ENCODE assay signal across 32 mouse cellular contexts in the genomic region with DNA sequence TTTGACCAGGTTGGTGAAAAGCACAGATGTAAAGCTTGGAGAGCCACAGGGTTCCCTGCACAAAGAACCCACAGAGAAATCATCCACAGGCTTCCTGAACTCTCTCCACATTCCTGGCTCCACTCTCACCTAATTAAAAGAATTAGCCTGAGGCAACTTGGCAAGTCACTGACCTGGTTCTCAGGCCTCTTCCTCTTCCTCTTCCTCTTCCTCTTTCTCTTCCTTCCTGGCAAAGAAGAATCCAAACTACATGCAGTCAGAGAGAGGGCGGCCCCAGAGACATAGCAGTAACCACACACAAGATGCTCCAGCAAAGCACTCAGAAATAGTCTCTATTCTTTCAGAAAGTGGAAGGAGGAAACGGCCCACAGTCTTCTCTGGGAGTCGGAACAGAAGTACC.
A peak's percentile ranks its signal among the peaks of the same experiment; 100 is the strongest.
DNase-seq lines count a peak whose midpoint lies in the region; ATAC-seq and TF ChIP-seq lines count a peak whose summit lies in the region.
"Had no signal": no experiment of that assay in that cellular context is flagged by ENCODE, and none has a peak within 500 bp of the region (broad histone marks: within the 10 kb centered on the region; RNA-seq: fewer than 3 reads in every experiment).

No protein-coding gene starts in this region.

- no peak for ATAC-seq in heart, embryonic 16.5 days (replicated peaks; ENCODE audit: extremely low read depth, insufficient read depth, low FRiP score)
- no peak for ATAC-seq in limb, embryonic 15.5 days (ENCODE audit: insufficient number of reproducible peaks, low FRiP score, low TSS enrichment, low read depth)
- ATAC-seq: CD4-positive, CD25-positive, alpha-beta regulatory T cell, adult 4 months; forebrain, embryonic 14.5 days had no signal

- H3K4me1 ChIP-seq in heart, embryonic 16.5 days (ENCODE audit: control insufficient read depth, insufficient read depth, low read length): peaks cover 2% of the 10 kb centered on the region; the same call in 1 of the 2 replicates
- H3K4me1 ChIP-seq in limb, embryonic 15.5 days: peaks cover 24% of the 10 kb centered on the region; the same call in 1 of the 2 replicates
- no peaks in the 10 kb centered on the region for H3K4me1 ChIP-seq in limb, embryonic 10.5 days
- H3K4me1 ChIP-seq in brown adipose tissue, adult 24 weeks (ENCODE audit: control insufficient read depth, insufficient read depth, insufficient read length, low read length): peaks cover 9% of the 10 kb centered on the region; the same call in 1 of the 2 replicates
- H3K4me1 ChIP-seq: embryonic facial prominence, embryonic 12.5 days; heart, embryonic 15.5 days had no signal

- H3K4me2 ChIP-seq in heart, embryonic 16.5 days (ENCODE audit: low read depth, low read length): no peak overlapping the region
- H3K4me2 ChIP-seq in limb, embryonic 15.5 days: no peak overlapping the region
- H3K4me2 ChIP-seq in myocyte (ENCODE audit: low read depth): peak overlapping the region; percentile 38
- H3K4me2 ChIP-seq: embryonic facial prominence, embryonic 12.5 days; heart, embryonic 15.5 days; hindbrain, embryonic 15.5 days; midbrain, embryonic 11.5 days had no signal

- no peak overlapping the region for H3K9ac ChIP-seq in heart, embryonic 16.5 days (ENCODE audit: low read length)
- no peak overlapping the region for H3K9ac ChIP-seq in limb, embryonic 15.5 days
- H3K9ac ChIP-seq: embryonic facial prominence, embryonic 12.5 days; heart, embryonic 15.5 days; hindbrain, embryonic 15.5 days; liver, embryonic 14.5 days had no signal

- H3K27me3 ChIP-seq in heart, embryonic 16.5 days (ENCODE audit: control insufficient read depth, insufficient read depth, low read length): no peaks in the 10 kb centered on the region
- H3K27me3 ChIP-seq in limb, embryonic 15.5 days: no peaks in the 10 kb centered on the region
- H3K27me3 ChIP-seq in limb, embryonic 10.5 days (ENCODE audit: low read depth, poor library complexity, severe bottlenecking): no peaks in the 10 kb centered on the region
- no peaks in the 10 kb centered on the region for H3K27me3 ChIP-seq in myocyte (ENCODE audit: control insufficient read depth, insufficient read depth, insufficient read length)
- H3K27me3 ChIP-seq: embryonic facial prominence, embryonic 12.5 days; heart, embryonic 15.5 days; hindbrain, embryonic 15.5 days had no signal

- 0 out of 2 replicates have a peak overlapping the region, but pooled peaks have one; percentile 14 for H3K27ac ChIP-seq in heart, embryonic 16.5 days (ENCODE audit: low read length)
- 0 out of 2 replicates have a peak overlapping the region, but pooled peaks have one; percentile 22 for H3K27ac ChIP-seq in limb, embryonic 15.5 days
- no peak overlapping the region for H3K27ac ChIP-seq in limb, embryonic 10.5 days
- peak overlapping the region; percentile 94 for H3K27ac ChIP-seq in brown adipose tissue, adult 24 weeks (replicated peaks; ENCODE audit: low read depth, low read length)
- H3K27ac ChIP-seq: embryonic facial prominence, embryonic 12.5 days; heart, embryonic 15.5 days; hindbrain, embryonic 15.5 days; liver, embryonic 14.5 days; stomach, postnatal 0 days had no signal

- no peak overlapping the region for H3ac ChIP-seq in myocyte (ENCODE audit: control insufficient read depth, insufficient read length)

- no peak for TF ChIP-seq POLR2A in myocyte (IDR thresholded peaks at IDR 0.05; ENCODE audit: insufficient read length, low read depth)

- H3K79me2 ChIP-seq in myocyte (ENCODE audit: control insufficient read depth, insufficient read depth): no peaks in the 10 kb centered on the region

- no peaks in the 10 kb centered on the region for H3K9me3 ChIP-seq in heart, embryonic 16.5 days (replicated peaks; ENCODE audit: control insufficient read depth, low read length)
- H3K9me3 ChIP-seq in limb, embryonic 15.5 days: no peaks in the 10 kb centered on the region
- no peaks in the 10 kb centered on the region for H3K9me3 ChIP-seq in limb, embryonic 10.5 days (replicated peaks)
- H3K9me3 ChIP-seq: embryonic facial prominence, embryonic 12.5 days; heart, embryonic 15.5 days; hindbrain, embryonic 15.5 days had no signal

- 64% methylated on average over 3 of the region's 3 CpGs for WGBS in heart, embryonic 16.5 days
- WGBS in limb, embryonic 15.5 days: 68% methylated on average over 3 of the region's 3 CpGs
- 89% methylated on average over 3 of the region's 3 CpGs for WGBS in limb, embryonic 10.5 days

- intact Hi-C loops in heart, postnatal 10 days (cut with DNase I): no loop called here

- H3K36me3 ChIP-seq in heart, embryonic 16.5 days (ENCODE audit: control insufficient read depth, insufficient read depth): no peaks in the 10 kb centered on the region
- no peaks in the 10 kb centered on the region for H3K36me3 ChIP-seq in limb, embryonic 15.5 days
- no peaks in the 10 kb centered on the region for H3K36me3 ChIP-seq in limb, embryonic 10.5 days
- no peaks in the 10 kb centered on the region for H3K36me3 ChIP-seq in myocyte (ENCODE audit: control insufficient read depth, insufficient read depth)
- H3K36me3 ChIP-seq: embryonic facial prominence, embryonic 12.5 days; heart, embryonic 15.5 days; hindbrain, embryonic 15.5 days had no signal

- DNase-seq in heart, postnatal 10 days: no peak
- DNase-seq in limb, embryonic 10.5 days (ENCODE audit: low spot score): no peak
- no peak for DNase-seq in urinary bladder, adult 2 months (ENCODE audit: low spot score)
- no peak for DNase-seq in right cerebral cortex, adult 2 months (ENCODE audit: low spot score in 2 of 2)
- DNase-seq: adrenal gland, adult 2 months; adrenal gland, postnatal 36 days; cerebellum, adult 8-10 months; cerebellum, postnatal 25 days; gastrocnemius, postnatal 25 days; kidney, adult 18-20 months; kidney, postnatal 4 days; layer of hippocampus, postnatal 36 days; left cerebral cortex, postnatal 4 days; liver; lung, adult 2 months; lung, postnatal 14 days; right cerebral cortex, adult 18-20 months; right cerebral cortex, postnatal 4 days; thymus, adult 18-20 months; thymus, postnatal 25 days had no signal

- H3K4me3 ChIP-seq in heart, embryonic 16.5 days (ENCODE audit: low read length): no peak overlapping the region
- H3K4me3 ChIP-seq in limb, embryonic 15.5 days: no peak overlapping the region
- H3K4me3 ChIP-seq in limb, embryonic 10.5 days: no peak overlapping the region
- no peak overlapping the region for H3K4me3 ChIP-seq in brown adipose tissue, adult 24 weeks (ENCODE audit: insufficient read depth, low read depth, low read length)
- H3K4me3 ChIP-seq in myocyte: no peak overlapping the region
- H3K4me3 ChIP-seq: embryonic facial prominence, embryonic 12.5 days; heart, embryonic 15.5 days; hindbrain, embryonic 15.5 days had no signal

TF ChIP-seq in myocyte, 11 proteins besides CTCF, POLR2A, EP300 and RAD21:
- TF ChIP-seq MYOG (IDR thresholded peaks at IDR 0.05; ENCODE audit: control insufficient read depth in 1 of 3, insufficient read depth in 1 of 3, insufficient read length in 2 of 3, low read depth in 2 of 3) (no peak), USF1 (IDR thresholded peaks at IDR 0.05; ENCODE audit: low read depth) (no peak), TCF12 (IDR thresholded peaks at IDR 0.05; ENCODE audit: insufficient read depth, poor library complexity, severe bottlenecking) (no peak), CEBPB (IDR thresholded peaks at IDR 0.05; ENCODE audit: insufficient read depth, poor library complexity, severe bottlenecking) (no peak), E2F4 (IDR thresholded peaks at IDR 0.05; ENCODE audit: insufficient read depth) (no peak)
TF ChIP-seq in myocyte: peak in this region for 0.
